In the genomic region with DNA sequence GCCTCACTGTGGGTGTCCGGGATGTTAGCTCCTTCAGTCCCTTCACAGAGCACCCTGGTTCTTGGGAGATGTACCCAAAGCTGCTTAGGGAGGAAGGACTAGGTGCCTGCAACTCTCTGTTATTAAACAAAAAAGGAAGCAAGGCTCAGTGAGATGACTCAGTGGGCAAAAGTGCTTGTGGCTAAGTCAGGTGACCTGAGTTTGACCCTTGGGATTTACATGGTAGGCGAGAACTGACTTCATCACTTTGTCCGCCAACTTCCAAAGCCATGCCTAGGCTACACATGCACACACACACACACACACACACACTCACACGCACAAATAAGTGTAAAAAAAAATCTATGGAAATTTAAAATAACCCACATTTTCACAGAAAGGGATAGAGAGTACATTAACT, we compare ENCODE assay signal across 27 mouse cellular contexts. TPM values are rescaled to one million over a fixed set of nuclear protein-coding genes. Genes with fewer than 3 reads are reported as not detected.
A peak's percentile ranks its signal among the peaks of the same experiment; 100 is the strongest.
DNase-seq lines count a peak whose midpoint lies in the region; TF ChIP-seq lines count a peak whose summit lies in the region.
"Had no signal": no experiment of that assay in that cellular context is flagged by ENCODE, and none has a peak within 500 bp of the region (broad histone marks: within the 10 kb centered on the region; RNA-seq: fewer than 3 reads in every experiment).

No protein-coding gene starts in this region.

- 40% methylated on average over 4 of the region's 4 CpGs for WGBS in spleen, adult 2 months

- no peak overlapping the region for H3K27ac ChIP-seq in spleen, adult 2 months (ENCODE audit: insufficient read depth, low read length)
- H3K27ac ChIP-seq: embryonic facial prominence, embryonic 13.5 days; forebrain, embryonic 12.5 days; hindbrain, embryonic 10.5 days; hindbrain, embryonic 15.5 days; left cerebral cortex, adult 2 months; limb, embryonic 12.5 days; midbrain, embryonic 10.5 days had no signal

- no peak for TF ChIP-seq POLR2A in spleen, adult 2 months (IDR thresholded peaks at IDR 0.05; ENCODE audit: low read depth, low read length)
- TF ChIP-seq POLR2A in myocyte (IDR thresholded peaks at IDR 0.05; ENCODE audit: insufficient read length, low read depth) = no peak

- peak; percentile 39 to 46 for DNase-seq in spleen, adult 2 months (ENCODE audit: low read depth in 1 of 2, low spot score in 2 of 2)
- no peak for DNase-seq in spleen, postnatal 10 days (ENCODE audit: low spot score in 2 of 2)
- DNase-seq in B cell, adult 2 months = peak; percentile 48 to 60
- peak; percentile 37 for DNase-seq in fibroblast of lung, adult 2 months (ENCODE audit: low read depth)
- DNase-seq in urinary bladder, adult 18-20 months (ENCODE audit: low spot score in 2 of 2) = no peak
- DNase-seq in adipocyte (ENCODE audit: low spot score) = no peak
- no peak for DNase-seq in urinary bladder, postnatal 10 days (ENCODE audit: low spot score)
- DNase-seq: adrenal gland, adult 8-10 months; cerebellum, adult 11 months; cerebellum, adult 9-11 months; gastrocnemius, postnatal 10 days; heart, postnatal 14 days; kidney, adult 11 months; kidney, postnatal 14 days; right cerebral cortex, postnatal 14 days had no signal

- H3ac ChIP-seq in myocyte (ENCODE audit: control insufficient read depth, insufficient read length) = no peak overlapping the region

- H3K4me2 ChIP-seq in myocyte (ENCODE audit: low read depth) = no peak overlapping the region
- H3K4me2 ChIP-seq: embryonic facial prominence, embryonic 13.5 days; forebrain, embryonic 12.5 days; hindbrain, embryonic 15.5 days; limb, embryonic 12.5 days; liver, embryonic 11.5 days had no signal

- no peak overlapping the region for H3K4me3 ChIP-seq in spleen, adult 2 months (ENCODE audit: extremely low read depth, insufficient read depth, insufficient read length)
- H3K4me3 ChIP-seq in myocyte = no peak overlapping the region
- H3K4me3 ChIP-seq: embryonic facial prominence, embryonic 13.5 days; forebrain, embryonic 12.5 days; hindbrain, embryonic 10.5 days; hindbrain, embryonic 15.5 days; left cerebral cortex, adult 2 months; limb, embryonic 12.5 days; midbrain, embryonic 10.5 days had no signal

- peaks cover 13% of the 10 kb centered on the region; the same call in 1 of the 2 replicates for H3K4me1 ChIP-seq in spleen, adult 2 months (ENCODE audit: control insufficient read depth, insufficient read depth, insufficient read length)
- H3K4me1 ChIP-seq: embryonic facial prominence, embryonic 13.5 days; forebrain, embryonic 12.5 days; hindbrain, embryonic 15.5 days; limb, embryonic 12.5 days had no signal

- TF ChIP-seq CTCF in spleen, adult 2 months (IDR thresholded peaks at IDR 0.05; ENCODE audit: extremely low read depth, insufficient read depth, insufficient read length, insufficient replicate concordance) = no peak

- H3K27me3 ChIP-seq in spleen, adult 2 months (ENCODE audit: control insufficient read depth, insufficient read depth, low read length) = no peaks in the 10 kb centered on the region
- no peaks in the 10 kb centered on the region for H3K27me3 ChIP-seq in myocyte (ENCODE audit: control insufficient read depth, insufficient read depth, insufficient read length)
- H3K27me3 ChIP-seq: embryonic facial prominence, embryonic 13.5 days; forebrain, embryonic 12.5 days; hindbrain, embryonic 15.5 days; limb, embryonic 12.5 days had no signal

- H3K36me3 ChIP-seq in spleen, adult 2 months (ENCODE audit: control insufficient read depth, insufficient read depth, low read length) = no peaks in the 10 kb centered on the region
- H3K36me3 ChIP-seq in myocyte (ENCODE audit: control insufficient read depth, insufficient read depth) = no peaks in the 10 kb centered on the region
- H3K36me3 ChIP-seq: embryonic facial prominence, embryonic 13.5 days; forebrain, embryonic 12.5 days; hindbrain, embryonic 10.5 days; hindbrain, embryonic 15.5 days; limb, embryonic 12.5 days had no signal

- no peaks in the 10 kb centered on the region for H3K79me2 ChIP-seq in myocyte (ENCODE audit: control insufficient read depth, insufficient read depth)

TF ChIP-seq in myocyte, 11 proteins besides CTCF, POLR2A, EP300 and RAD21:
- TF ChIP-seq USF1 (IDR thresholded peaks at IDR 0.05; ENCODE audit: low read depth) (peak; percentile 74), TCF3 (IDR thresholded peaks at IDR 0.05; ENCODE audit: insufficient read length, low read depth) (no peak)
TF ChIP-seq in myocyte: peak in this region for 1.

RNA-seq across cellular contexts. Expression of a gene that starts 30.3 kb away (rescaled TPM):
- 237 and 317 TPM in 2 replicates for polyA plus RNA-seq in spleen, adult 2 months (2012; rRNA removed)
- polyA plus RNA-seq in myocyte (2012; fragmentation: generic; extraction: Trizol) = 38.1 TPM

RNA-seq across cellular contexts. Expression of a gene that starts 32.0 kb away (rescaled TPM):
- polyA plus RNA-seq in spleen, adult 2 months (2012; rRNA removed) = 5.8 and 7.9 TPM in 2 replicates
- polyA plus RNA-seq in myocyte (2012; fragmentation: generic; extraction: Trizol) = not detected
- polyA plus RNA-seq: activated CD4-positive, CD25-positive, alpha-beta regulatory T cell, adult 4 months; CD4-positive, CD25-positive, alpha-beta regulatory T cell, adult 4 months; inflammation-experienced regulatory T-cells, adult 6 months had no signal

Comparison
In these comparisons a context has a peak if more than half of its experiments do, and no peak if none do; other contexts are left out.
1. DNase-seq: peak in spleen, adult 2 months (2 of 2), B cell, adult 2 months (2 of 2) and fibroblast of lung, adult 2 months (single experiment); none in spleen, postnatal 10 days (0 of 2), urinary bladder, adult 18-20 months (0 of 2), adipocyte (single experiment) and urinary bladder, postnatal 10 days (single experiment).